Mouse (Mus musculus) kidney, adult 2 months (tissue): ENCODE results near the gene Pds5b.

Experiments used
- CTCF ChIP-seq: fragments of 200-500 bp; conservative IDR thresholded peaks from 2 replicates; pipeline ENCODE4 v1.5.1; 2011; ENCODE audit warnings: low read depth, mild to moderate bottlenecking, control low read depth, low read length, moderate library complexity, mixed read lengths; ENCODE audit not compliant: insufficient read depth, insufficient read length
- POLR2A ChIP-seq: fragments of 200-500 bp; IDR thresholded peaks from one replicate; pipeline ENCODE4 v1.6.1; 2011; ENCODE audit warnings: low read depth, low read length, control low read depth

DNA sequence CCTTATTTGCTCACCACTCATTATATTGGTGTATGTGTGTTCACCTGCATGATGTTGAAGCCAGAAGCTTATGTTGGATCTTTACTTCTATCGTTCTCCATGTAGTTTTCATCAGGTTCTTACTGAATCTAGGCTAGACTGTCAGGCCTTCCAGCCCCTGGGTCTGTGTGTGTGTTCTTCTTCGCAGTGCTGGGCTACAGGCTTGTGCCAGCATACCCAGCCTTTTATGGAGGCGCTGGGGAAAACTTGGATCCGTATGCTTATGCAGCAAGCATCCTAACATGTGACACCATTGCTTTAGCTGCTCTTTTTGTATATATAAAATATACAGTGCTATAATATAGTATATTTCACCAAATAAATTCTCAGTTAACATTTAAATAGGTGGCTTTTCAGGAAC, 38.0 kb downstream of the Pds5b start:
- TF ChIP-seq CTCF (no peak), POLR2A (no peak)
